Mouse (Mus musculus) inflammation-experienced regulatory T-cells, adult 16 weeks (primary cell): Measurements from ENCODE around the gene Svep1. TPM values are rescaled to one million over a fixed set of nuclear protein-coding genes. Genes with fewer than 3 reads are reported as not detected.

Experiments used
- polyA plus RNA-seq: library from polyadenylated mRNA; unstranded; fragments of 100-300 nt; shearing (Covaris generic); gene quantifications from one replicate; pipeline ENCODE4 v1.2.1, GENCODE M21; 2017

Svep1 gene
- polyA plus RNA-seq = not detected

DNA sequence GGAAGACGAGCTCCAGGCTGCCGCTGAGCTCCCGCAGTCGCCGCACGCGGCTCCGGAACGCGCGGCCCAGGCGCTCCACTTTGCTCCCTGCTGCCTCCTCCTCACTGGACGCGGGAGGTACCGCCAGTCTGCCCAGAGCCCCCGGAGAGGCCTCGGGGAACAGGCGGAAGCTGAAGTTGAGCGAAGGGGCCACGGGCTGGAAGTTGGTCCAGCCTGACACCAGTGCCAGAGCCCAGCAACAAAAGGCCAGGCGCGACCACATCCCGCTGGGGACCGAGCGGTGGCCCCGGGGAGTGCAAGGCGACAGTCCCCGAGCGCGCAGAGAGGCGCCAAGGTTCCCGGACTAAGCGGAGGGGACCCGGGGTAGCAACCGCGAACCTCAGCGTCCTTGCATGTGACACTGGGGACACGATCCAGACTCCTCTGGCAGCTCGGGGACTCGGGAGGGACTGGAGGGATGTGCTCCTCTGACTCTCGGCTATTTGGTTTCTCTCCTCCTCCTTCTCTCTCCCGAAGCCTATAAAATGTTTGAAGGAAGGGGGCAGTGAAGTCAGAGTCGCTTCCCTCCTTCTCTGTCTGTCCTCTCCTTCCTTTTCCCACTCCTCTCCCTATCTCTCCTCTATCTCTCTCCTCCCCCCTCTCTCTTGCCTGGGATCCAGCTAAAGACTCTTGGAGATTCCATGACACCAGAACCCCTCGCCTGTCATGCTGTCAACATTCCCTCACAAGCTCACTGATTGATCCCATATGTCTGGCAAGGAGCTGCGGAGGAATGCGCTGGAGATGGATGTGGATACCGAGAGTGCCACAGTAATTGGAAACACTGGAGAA is at the start of gene Svep1:
Svep1 (minus strand) TSS at position 745 of the 831 bp plus-strand sequence.

DNA sequence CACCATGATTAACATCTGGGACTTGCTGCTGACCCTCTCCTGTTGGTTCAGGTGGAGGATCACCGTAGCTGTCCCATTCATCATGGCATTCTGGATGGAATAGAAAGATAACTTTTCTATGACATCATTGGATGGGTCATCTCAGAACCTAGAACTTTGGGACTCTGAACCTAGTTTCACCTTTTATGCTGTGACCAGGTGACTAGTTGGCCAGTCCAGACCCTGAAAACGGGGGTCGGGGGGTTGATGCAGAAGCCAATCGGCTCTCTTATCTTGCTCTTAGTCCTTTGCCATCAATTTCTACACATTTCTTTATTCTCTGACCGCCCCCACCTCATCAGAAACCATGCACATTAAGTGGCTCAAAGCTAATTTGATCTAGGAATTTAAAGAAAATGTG is 197.6 kb downstream of the Svep1 start, which contains the start of gene Txndc8:
Txndc8 (minus strand) TSS at position 101 of the 400 bp plus-strand sequence.

Other genes with a start within 250 kb of the Svep1 start
- not detected for gene Txndc8, start 197.7 kb downstream of the Svep1 start, polyA plus RNA-seq
- not detected for gene Musk, start 79.1 kb upstream of the Svep1 start, polyA plus RNA-seq